Mouse (Mus musculus) lung, adult 2 months (tissue): ENCODE results near the gene Gsdma. TPM values are rescaled to one million over a fixed set of nuclear protein-coding genes. Genes with fewer than 3 reads are reported as not detected.
"Not testable (repeated sequence)": the region's sequence is repeated elsewhere in the genome, so short reads cannot be mapped to it uniquely, and the experiment has no call there.

Experiments
- DNase-seq: peaks from one replicate; pipeline ENCODE4 v3.0.0; 2022
- H3K4me1 ChIP-seq: fragments of 200-500 bp; 2 replicates; pipeline ENCODE4 v1.6.1; 2011; ENCODE audit warnings: low read length; ENCODE audit not compliant: control insufficient read depth, insufficient read depth
- H3K4me3 ChIP-seq: fragments of 200-500 bp; replicated peaks from 2 replicates; pipeline ENCODE3; 2011; ENCODE audit warnings: low read depth, mild to moderate bottlenecking, control low read depth, low read length; ENCODE audit errors: extremely low read depth
- CTCF ChIP-seq: fragments of 200-500 bp; IDR thresholded peaks from 2 replicates; pipeline ENCODE4 v1.5.1; 2011; ENCODE audit warnings: mild to moderate bottlenecking, low read length, control low read depth; ENCODE audit not compliant: insufficient read depth
- POLR2A ChIP-seq: fragments of 200-500 bp; IDR thresholded peaks from 2 replicates; pipeline ENCODE4 v1.6.1; 2011; ENCODE audit warnings: low read depth, mild to moderate bottlenecking, control low read depth, low read length, borderline replicate concordance; ENCODE audit errors: extremely low read depth
- WGBS: fragments of 180-500 bp; shearing (Covaris S2); methylation state at CpG from one replicate; pipeline ENCODE4 v1.1.7; 2018; 5-methylcytosine and 5-hydroxymethylcytosine counted together
- polyA plus RNA-seq: library from polyadenylated mRNA; depleted of rRNA; stranded (reverse); fragments of >200 nt; gene quantifications from 2 replicates; pipeline ENCODE4 v1.2.3, GENCODE M21; 2012

Gsdma gene
- polyA plus RNA-seq, 1 experiment, result 11.5 TPM

GRCm38 (mm10) chr11:98675829-98676363 lies 11.7 kb downstream of the Gsdma start:
- DNase-seq, result no peak
- TF ChIP-seq POLR2A, result no peak
- Histone ChIP-seq H3K4me3 (no peak overlapping the region), H3K4me1 (no peaks in the 10 kb centered on the region)
- WGBS, result 48% methylated on average over 7 of the region's 7 CpGs

- no peak for TF ChIP-seq POLR2A
- no peak for TF ChIP-seq CTCF
- 90% methylated on average over 1 of the region's 1 CpGs for WGBS
- no peak for DNase-seq
- peaks cover 2% of the 10 kb centered on the region; the same call in 1 of the 2 replicates for H3K4me1 ChIP-seq
- no peak overlapping the region for H3K4me3 ChIP-seq
Measured at GRCm38 (mm10) chr11:98680023-98680422, 15.9 kb downstream of the Gsdma start.

GRCm38 (mm10) chr11:98680595-98680994 lies 16.4 kb downstream of the Gsdma start:
- WGBS, result 94% methylated on average over 4 of the region's 4 CpGs
- H3K4me3 ChIP-seq, H3K4me1 ChIP-seq, DNase-seq: not testable (repeated sequence)

GRCm38 (mm10) chr11:98681186-98681585 lies 17.0 kb downstream of the Gsdma start:
- no peak for DNase-seq
- TF ChIP-seq CTCF (no peak), POLR2A (no peak)
- peaks cover 2% of the 10 kb centered on the region; the same call in 1 of the 2 replicates for H3K4me1 ChIP-seq
- WGBS, result 73% methylated on average over 4 of the region's 4 CpGs
- H3K4me3 ChIP-seq, result no peak overlapping the region

GRCm38 (mm10) chr11:98681786-98682745 lies 17.9 kb downstream of the Gsdma start, which contains the start of gene Psmd3:
Gene Psmd3, plus strand, starts transcription at chr11:98682554.
- peak; percentile 96 for DNase-seq
- 3% methylated on average over 45 of the region's 45 CpGs for WGBS

GRCm38 (mm10) chr11:98682811-98683210 lies 18.7 kb downstream of the Gsdma start:
- no peak for DNase-seq
- TF ChIP-seq POLR2A (no peak), CTCF (no peak)
- Histone ChIP-seq H3K4me1 (peaks cover 2% of the 10 kb centered on the region; the same call in 1 of the 2 replicates), H3K4me3 (peak overlapping the region; percentile 93)
- under 1% methylated on average over 23 of the region's 23 CpGs for WGBS

More at GRCm38 (mm10) chr11:98681786-98682745, 17.9 kb downstream of the Gsdma start, which contains the start of gene Psmd3:
- Histone ChIP-seq H3K4me3 (peak within 1 kb of the TSS; percentile 93), H3K4me1 (peaks cover 2% of the 10 kb centered on the region; the same call in 1 of the 2 replicates)
- TF ChIP-seq CTCF, result 0 out of 2 replicates have a peak, but pooled peaks have one; percentile 0
- peak; percentile 86 for TF ChIP-seq POLR2A

GRCm38 (mm10) chr11:98685642-98686041 lies 21.5 kb downstream of the Gsdma start:
- Histone ChIP-seq H3K4me3 (no peak overlapping the region), H3K4me1 (peaks cover 2% of the 10 kb centered on the region; the same call in 1 of the 2 replicates)
- 80% methylated on average over 9 of the region's 9 CpGs for WGBS
- TF ChIP-seq CTCF (no peak), POLR2A (no peak)
- DNase-seq, result no peak

GRCm38 (mm10) chr11:98686976-98687375 lies 22.8 kb downstream of the Gsdma start:
- no peak for DNase-seq
- Histone ChIP-seq H3K4me1 (no peaks in the 10 kb centered on the region), H3K4me3 (no peak overlapping the region)
- 65% methylated on average over 4 of the region's 4 CpGs for WGBS
- TF ChIP-seq POLR2A (no peak), CTCF (no peak)

- no peak for DNase-seq
- Histone ChIP-seq H3K4me1 (no peaks in the 10 kb centered on the region), H3K4me3 (no peak overlapping the region)
- 81% methylated on average over 8 of the region's 8 CpGs for WGBS
- TF ChIP-seq POLR2A (no peak), CTCF (no peak)
Measured at GRCm38 (mm10) chr11:98688009-98688408, 23.9 kb downstream of the Gsdma start.

- Histone ChIP-seq H3K4me1 (no peaks in the 10 kb centered on the region), H3K4me3 (no peak overlapping the region)
- DNase-seq, result no peak
- WGBS, result 71% methylated on average over 13 of the region's 13 CpGs
- no peak for TF ChIP-seq CTCF
- no peak for TF ChIP-seq POLR2A
Measured at GRCm38 (mm10) chr11:98693201-98693600, 29.1 kb downstream of the Gsdma start.
